Mouse (Mus musculus): ENCODE measurements around the gene Cftr. TPM values are rescaled to one million over a fixed set of nuclear protein-coding genes. Genes with fewer than 3 reads are reported as not detected.

The Cftr gene
- total and polyA plus RNA-seq, 3 experiments = not detected

DNA sequence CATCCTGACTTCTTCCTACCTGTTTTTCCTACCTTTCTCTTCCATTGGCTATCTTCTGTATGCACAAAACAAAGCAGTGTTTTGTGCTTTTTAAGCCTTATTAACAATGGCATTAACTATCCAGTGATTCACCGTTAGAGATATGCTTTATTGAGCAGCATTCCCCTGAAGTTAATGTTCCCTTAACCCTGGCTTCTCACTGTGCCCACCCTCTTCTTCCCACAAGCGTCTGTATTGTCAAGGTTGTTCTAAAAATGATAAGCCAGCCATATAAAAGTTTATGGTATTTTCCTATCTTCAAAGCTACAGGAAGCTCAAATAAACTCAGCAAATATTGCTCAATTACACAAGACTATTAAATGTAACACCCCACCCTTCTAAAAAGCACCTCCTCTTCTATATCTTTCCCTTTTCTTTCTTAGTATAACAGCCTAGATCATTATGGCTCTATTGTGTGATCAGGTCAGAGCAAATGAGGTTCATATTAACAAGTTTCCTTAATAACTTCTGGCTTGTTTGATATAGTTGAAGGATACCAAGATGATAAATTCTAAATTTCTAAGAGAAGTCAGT lies 77.5 kb downstream of the Cftr start:
- no peak overlapping the region for H3K27ac ChIP-seq (ENCODE audit: control insufficient read depth, low read depth, low read length)
- no peaks in the 10 kb centered on the region for H3K9me3 ChIP-seq (replicated peaks; ENCODE audit: insufficient read depth, low read length)
- H3K79me2 ChIP-seq (ENCODE audit: control insufficient read depth, insufficient read depth, low read length, poor library complexity) = no peaks in the 10 kb centered on the region
- DNase-seq (ENCODE audit: low read depth, low spot score) = no peak
- no peak overlapping the region for H3K4me3 ChIP-seq (ENCODE audit: control insufficient read depth in 1 of 2, insufficient read depth in 1 of 2, low read depth in 2 of 2, low read length in 2 of 2)
- no peak for TF ChIP-seq HCFC1 (IDR thresholded peaks at IDR 0.05; ENCODE audit: low read depth, low read length)
- no peak for TF ChIP-seq ZMIZ1 (IDR thresholded peaks at IDR 0.05; ENCODE audit: low read depth, low read length)
- no peak for TF ChIP-seq POLR2AphosphoS2 (IDR thresholded peaks at IDR 0.05; ENCODE audit: low read length)
- TF ChIP-seq ELF1 (IDR thresholded peaks at IDR 0.05; ENCODE audit: low read depth, low read length) = no peak
- TF ChIP-seq MEF2A (IDR thresholded peaks at IDR 0.05; ENCODE audit: extremely low read depth, insufficient replicate concordance, low read depth, low read length, poor library complexity, severe bottlenecking) = no peak
- no peak for TF ChIP-seq ZC3H11A (IDR thresholded peaks at IDR 0.05; ENCODE audit: low read depth, low read length)
- no peak for TF ChIP-seq MAZ (IDR thresholded peaks at IDR 0.05; ENCODE audit: low read depth, low read length)
- TF ChIP-seq BHLHE40 (IDR thresholded peaks at IDR 0.05; ENCODE audit: borderline replicate concordance, low read depth, low read length) = no peak
- no peak for TF ChIP-seq USF2 (IDR thresholded peaks at IDR 0.05; ENCODE audit: borderline replicate concordance in 1 of 2, insufficient read depth in 1 of 2, low read depth in 1 of 2, low read length in 2 of 2)
- no peak for TF ChIP-seq TCF12 (IDR thresholded peaks at IDR 0.05; ENCODE audit: low read depth, low read length)
- TF ChIP-seq CTCF (IDR thresholded peaks at IDR 0.05 in 2 of 3, conservative IDR thresholded peaks at IDR 0.05 in 1 of 3; ENCODE audit: control insufficient read depth in 1 of 3, insufficient read depth in 1 of 3, low read depth in 2 of 3, low read length in 3 of 3, poor library complexity in 1 of 3, severe bottlenecking in 1 of 3) = no peak
- TF ChIP-seq GATA1 (IDR thresholded peaks at IDR 0.05; ENCODE audit: low read depth, low read length) = no peak
- TF ChIP-seq ETS1 (IDR thresholded peaks at IDR 0.05; ENCODE audit: low read depth, low read length) = no peak
- TF ChIP-seq ZNF384 (IDR thresholded peaks at IDR 0.05; ENCODE audit: low read depth, low read length) = no peak
- no peaks in the 10 kb centered on the region for H3K36me3 ChIP-seq (ENCODE audit: control insufficient read depth in 1 of 2, insufficient read depth in 2 of 2, low read length in 2 of 2)
- H3K9ac ChIP-seq (ENCODE audit: control insufficient read depth, low read depth, low read length, poor library complexity, severe bottlenecking) = no peak overlapping the region
- H3K27me3 ChIP-seq (ENCODE audit: control insufficient read depth in 1 of 2, insufficient read depth in 2 of 2, low read length in 2 of 2) = no peaks in the 10 kb centered on the region; a peak in 1 of 4 replicates
- H3K4me1 ChIP-seq (ENCODE audit: control insufficient read depth in 1 of 2, insufficient read depth in 2 of 2, low read length in 2 of 2) = no peaks in the 10 kb centered on the region

- no peak overlapping the region for H3K9ac ChIP-seq (ENCODE audit: control insufficient read depth, low read depth, low read length, poor library complexity, severe bottlenecking)
- H3K27ac ChIP-seq (ENCODE audit: control insufficient read depth, low read depth, low read length) = no peak overlapping the region
- H3K79me2 ChIP-seq (ENCODE audit: control insufficient read depth, insufficient read depth, low read length, poor library complexity) = no peaks in the 10 kb centered on the region
- H3K36me3 ChIP-seq (ENCODE audit: control insufficient read depth in 1 of 2, insufficient read depth in 2 of 2, low read length in 2 of 2) = no peaks in the 10 kb centered on the region
- TF ChIP-seq NELFE (IDR thresholded peaks at IDR 0.05; ENCODE audit: low read depth, low read length) (no peak), USF2 (IDR thresholded peaks at IDR 0.05; ENCODE audit: borderline replicate concordance in 1 of 2, insufficient read depth in 1 of 2, low read depth in 1 of 2, low read length in 2 of 2) (no peak), ELF1 (IDR thresholded peaks at IDR 0.05; ENCODE audit: low read depth, low read length) (no peak), MEF2A (IDR thresholded peaks at IDR 0.05; ENCODE audit: extremely low read depth, insufficient replicate concordance, low read depth, low read length, poor library complexity, severe bottlenecking) (no peak), TCF12 (IDR thresholded peaks at IDR 0.05; ENCODE audit: low read depth, low read length) (no peak), MAZ (IDR thresholded peaks at IDR 0.05; ENCODE audit: low read depth, low read length) (no peak), POLR2AphosphoS2 (IDR thresholded peaks at IDR 0.05; ENCODE audit: low read length) (no peak), SMC3 (IDR thresholded peaks at IDR 0.05; ENCODE audit: low read depth, low read length) (no peak), NRF1 (IDR thresholded peaks at IDR 0.05; ENCODE audit: insufficient read depth, low read depth, low read length, poor library complexity, severe bottlenecking) (no peak)
- no peaks in the 10 kb centered on the region for H3K4me1 ChIP-seq (ENCODE audit: control insufficient read depth in 1 of 2, insufficient read depth in 2 of 2, low read length in 2 of 2)
- no peaks in the 10 kb centered on the region for H3K9me3 ChIP-seq (replicated peaks; ENCODE audit: insufficient read depth, low read length)
- H3K27me3 ChIP-seq (ENCODE audit: control insufficient read depth in 1 of 2, insufficient read depth in 2 of 2, low read length in 2 of 2) = no peaks in the 10 kb centered on the region; a peak in 1 of 4 replicates
- no peak overlapping the region for H3K4me3 ChIP-seq (ENCODE audit: control insufficient read depth in 1 of 2, insufficient read depth in 1 of 2, low read depth in 2 of 2, low read length in 2 of 2)
- DNase-seq (ENCODE audit: low read depth, low spot score) = no peak
Observed at GRCm38 (mm10) chr6:18248464-18248863, 78.0 kb downstream of the Cftr start.

All from MEL (cell line).